Mouse (Mus musculus) kidney, adult 2 months (tissue): Measurements from ENCODE around the gene Tcam1.

Source experiments
- CTCF ChIP-seq: fragments of 200-500 bp; conservative IDR thresholded peaks from 2 replicates; pipeline ENCODE4 v1.5.1; 2011; ENCODE audit warnings: low read depth, mild to moderate bottlenecking, control low read depth, low read length, moderate library complexity, mixed read lengths; ENCODE audit not compliant: insufficient read depth, insufficient read length
- POLR2A ChIP-seq: fragments of 200-500 bp; IDR thresholded peaks from one replicate; pipeline ENCODE4 v1.6.1; 2011; ENCODE audit warnings: low read depth, low read length, control low read depth

GRCm38 (mm10) chr11:106308162-106308561, 31.7 kb downstream of the Tcam1 start:
- TF ChIP-seq CTCF (no peak), POLR2A (no peak)
